Mouse (Mus musculus) WW6 (cell line): Measurements from ENCODE around the gene Adssl1.

Experiments
- DNase-seq: peaks from one replicate; pipeline ENCODE4 v3.0.0-alpha.2; 2013; ENCODE audit warnings: low read depth, low spot score

Adssl1 gene

DNA sequence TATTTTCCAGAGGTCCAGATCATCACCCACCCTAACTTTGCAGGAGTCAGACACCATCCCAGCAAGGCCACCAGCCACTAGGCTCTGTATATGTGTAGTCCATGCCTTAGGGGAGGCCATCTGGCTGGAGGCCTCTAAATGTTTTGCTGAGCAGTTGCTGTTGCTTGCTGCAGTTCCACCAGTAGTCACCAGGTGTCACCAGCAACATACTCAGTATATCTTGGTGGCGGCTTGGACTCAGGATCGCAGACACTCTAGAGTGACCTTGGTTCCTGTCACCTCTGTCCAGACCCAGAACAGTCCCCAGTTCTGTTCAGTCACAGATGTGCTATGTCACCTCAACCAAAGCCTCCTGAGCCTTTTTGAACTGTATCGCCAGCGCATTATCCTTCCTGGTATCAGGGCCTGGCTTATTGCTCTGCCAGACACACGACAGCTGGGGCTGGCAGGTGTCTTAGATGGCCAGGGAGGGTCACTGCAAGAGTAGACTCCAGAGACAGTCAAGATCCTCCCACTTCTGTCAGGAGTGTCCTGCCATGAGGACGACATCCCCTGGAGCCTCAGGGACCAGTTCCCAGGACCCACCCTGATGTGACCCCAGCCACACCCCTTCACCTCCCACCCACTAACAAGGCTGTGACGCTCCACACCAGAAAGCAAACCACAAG, 33.4 kb downstream of the Adssl1 start:
- no peak for DNase-seq

GRCm38 (mm10) chr12:112654076-112654475, 34.2 kb downstream of the Adssl1 start:
- DNase-seq, result no peak

DNA sequence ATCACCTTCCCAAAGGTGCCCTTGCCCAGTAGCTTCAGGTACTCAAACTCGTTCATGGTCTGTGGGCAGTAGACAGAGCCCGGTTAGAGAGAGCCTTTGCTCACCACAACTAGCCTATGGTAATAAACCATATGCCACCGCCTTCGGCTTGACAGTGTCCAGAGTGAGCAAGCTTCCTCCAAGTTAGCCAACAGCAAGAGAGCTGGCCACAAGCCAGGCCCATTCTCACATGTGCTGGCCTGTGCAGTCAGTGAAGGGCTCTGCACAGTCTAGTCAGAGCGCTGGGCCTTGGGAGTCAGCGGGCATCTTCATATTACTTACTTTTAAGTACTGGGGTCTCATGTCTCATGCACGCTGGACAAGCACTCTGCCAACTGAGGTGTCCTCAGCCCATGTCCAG, 38.8 kb downstream of the Adssl1 start:
- DNase-seq, result no peak

DNA sequence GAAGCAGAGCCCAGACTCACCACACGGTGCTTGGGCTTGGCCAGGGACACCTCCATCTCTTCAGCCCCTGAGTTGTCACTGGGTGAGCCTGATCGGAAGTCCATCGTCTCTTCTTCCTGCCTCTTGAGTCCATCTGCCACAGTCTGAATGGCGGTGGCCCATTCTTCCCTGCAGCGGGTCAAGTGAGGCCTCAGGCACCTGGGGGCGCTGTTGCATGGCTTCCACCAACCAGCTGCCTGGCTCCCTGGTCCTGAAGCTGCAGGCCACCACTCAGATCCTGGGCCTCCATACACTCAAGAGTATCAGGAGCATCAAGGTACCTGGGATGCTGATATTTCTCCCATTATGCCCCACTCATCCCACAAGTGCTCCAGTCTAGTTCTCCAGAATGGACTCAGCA, 39.3 kb downstream of the Adssl1 start:
- no peak for DNase-seq

GRCm38 (mm10) chr12:112660576-112661326, 40.9 kb downstream of the Adssl1 start:
- no peak for DNase-seq

DNA sequence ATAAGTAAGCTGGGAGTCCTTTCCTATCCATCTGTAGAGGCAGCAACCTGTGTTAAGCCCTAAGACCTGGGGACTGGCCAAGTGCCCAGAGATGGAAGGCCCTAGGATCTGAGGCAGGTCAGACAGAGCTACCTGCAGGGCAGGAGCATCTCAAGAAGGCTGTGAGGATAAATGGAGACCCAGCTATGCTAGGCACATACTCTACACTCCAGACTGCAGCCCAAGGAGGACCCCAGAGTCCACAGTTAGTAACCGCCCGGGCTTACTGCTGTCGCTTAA, 41.4 kb downstream of the Adssl1 start:
- no peak for DNase-seq

DNA sequence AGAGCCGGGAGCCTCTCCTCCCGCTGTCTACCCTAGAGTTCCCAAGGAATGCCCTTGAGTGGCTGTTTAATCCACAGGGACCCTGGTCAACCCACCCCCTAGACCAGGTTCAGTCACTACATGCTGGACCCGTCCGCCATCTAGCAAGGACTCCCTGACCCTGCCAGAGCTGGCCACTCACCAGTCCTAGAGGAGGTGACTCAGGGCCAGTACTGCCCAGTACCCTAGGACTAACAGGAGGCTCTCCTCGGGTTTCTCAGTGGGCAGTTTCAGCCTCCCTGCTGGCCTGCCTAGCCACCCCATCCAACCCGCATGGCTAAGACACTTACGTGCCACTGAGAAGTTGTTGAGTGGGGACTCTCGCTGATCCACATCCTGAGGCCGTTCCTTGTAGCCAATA, 42.0 kb downstream of the Adssl1 start:
- no peak for DNase-seq

DNA sequence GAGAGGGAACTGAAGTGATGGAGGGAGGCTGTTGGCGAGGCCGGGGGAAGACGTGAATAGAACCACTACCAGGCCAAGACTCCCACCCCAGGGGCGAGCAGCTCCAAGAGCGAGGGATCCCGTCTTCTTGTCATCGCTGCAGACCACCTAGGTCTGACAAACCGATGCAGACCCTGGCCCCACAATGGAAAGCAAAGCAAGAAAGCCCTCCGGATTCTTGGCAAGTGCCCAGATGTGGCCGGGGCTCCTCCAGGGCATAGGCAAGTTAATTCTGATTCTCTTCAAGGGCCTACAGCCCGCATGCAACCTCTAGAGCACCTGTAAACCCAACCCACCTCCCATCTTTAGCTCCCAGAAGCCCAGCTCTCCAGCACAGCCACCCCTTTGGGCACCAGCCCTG, 43.5 kb downstream of the Adssl1 start:
- no peak for DNase-seq

GRCm38 (mm10) chr12:112663716-112664115, 43.9 kb downstream of the Adssl1 start:
- no peak for DNase-seq

DNA sequence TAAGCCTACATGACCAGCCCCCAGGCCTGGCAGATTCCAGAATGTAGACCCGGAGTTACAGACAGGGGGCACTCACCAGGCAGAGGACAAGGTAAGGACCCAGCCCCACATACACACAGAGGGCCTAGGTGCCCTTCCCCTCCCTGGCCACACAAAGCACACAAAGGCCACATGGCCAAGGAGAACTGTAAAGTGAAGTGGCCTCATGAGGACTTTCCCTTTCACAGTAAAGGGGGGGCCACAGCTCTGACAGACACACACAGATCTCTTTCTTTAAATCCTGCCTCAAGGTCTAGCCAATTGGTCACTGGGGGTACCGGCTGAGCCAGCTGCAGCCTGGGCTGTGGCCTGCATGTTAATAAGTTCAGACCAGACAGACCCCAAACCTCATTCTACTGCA, 44.3 kb downstream of the Adssl1 start:
- DNase-seq, result no peak

GRCm38 (mm10) chr12:112664656-112665055, 44.8 kb downstream of the Adssl1 start:
- no peak for DNase-seq

GRCm38 (mm10) chr12:112665445-112665844, 45.6 kb downstream of the Adssl1 start:
- no peak for DNase-seq

DNA sequence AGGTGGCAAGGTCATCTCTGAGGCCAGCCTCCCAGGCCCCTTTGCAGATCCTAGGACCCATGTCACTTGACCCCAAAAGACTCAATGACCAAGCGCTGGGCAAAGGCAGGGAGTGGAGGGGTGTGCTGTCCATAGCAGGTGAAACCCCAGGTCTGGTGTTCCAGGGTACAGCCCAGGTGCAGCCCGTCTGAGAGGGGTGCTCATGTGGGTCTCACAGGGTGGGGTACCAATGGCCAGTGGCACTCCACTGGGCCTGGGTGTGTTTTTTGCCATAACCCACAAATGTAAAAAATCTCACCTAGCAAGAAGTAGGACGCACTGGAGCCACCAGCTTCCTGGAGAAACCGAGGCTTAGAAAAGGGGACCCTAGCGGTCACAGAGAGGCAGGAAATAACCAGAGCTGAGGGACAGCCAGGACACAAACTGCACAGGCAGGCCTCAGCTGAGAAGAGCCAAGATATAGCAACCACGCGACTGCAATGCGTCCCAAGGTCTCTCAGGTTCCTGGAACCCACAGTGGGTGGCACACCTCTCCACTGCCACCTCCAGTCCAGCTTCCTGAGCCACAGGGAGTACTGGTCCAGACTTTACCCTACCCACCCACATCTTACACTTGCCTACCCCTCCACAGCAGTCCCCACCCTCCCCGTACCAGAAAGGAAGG, 46.2 kb downstream of the Adssl1 start:
- DNase-seq, result no peak

GRCm38 (mm10) chr12:112667619-112668297, 47.9 kb downstream of the Adssl1 start:
- no peak for DNase-seq

GRCm38 (mm10) chr12:112670718-112671393, 51.0 kb downstream of the Adssl1 start:
- DNase-seq, result no peak

- DNase-seq, result peak; percentile 61
These were observed 52.0 kb downstream of the Adssl1 start for GRCm38 (mm10) chr12:112671891-112672290.

DNA sequence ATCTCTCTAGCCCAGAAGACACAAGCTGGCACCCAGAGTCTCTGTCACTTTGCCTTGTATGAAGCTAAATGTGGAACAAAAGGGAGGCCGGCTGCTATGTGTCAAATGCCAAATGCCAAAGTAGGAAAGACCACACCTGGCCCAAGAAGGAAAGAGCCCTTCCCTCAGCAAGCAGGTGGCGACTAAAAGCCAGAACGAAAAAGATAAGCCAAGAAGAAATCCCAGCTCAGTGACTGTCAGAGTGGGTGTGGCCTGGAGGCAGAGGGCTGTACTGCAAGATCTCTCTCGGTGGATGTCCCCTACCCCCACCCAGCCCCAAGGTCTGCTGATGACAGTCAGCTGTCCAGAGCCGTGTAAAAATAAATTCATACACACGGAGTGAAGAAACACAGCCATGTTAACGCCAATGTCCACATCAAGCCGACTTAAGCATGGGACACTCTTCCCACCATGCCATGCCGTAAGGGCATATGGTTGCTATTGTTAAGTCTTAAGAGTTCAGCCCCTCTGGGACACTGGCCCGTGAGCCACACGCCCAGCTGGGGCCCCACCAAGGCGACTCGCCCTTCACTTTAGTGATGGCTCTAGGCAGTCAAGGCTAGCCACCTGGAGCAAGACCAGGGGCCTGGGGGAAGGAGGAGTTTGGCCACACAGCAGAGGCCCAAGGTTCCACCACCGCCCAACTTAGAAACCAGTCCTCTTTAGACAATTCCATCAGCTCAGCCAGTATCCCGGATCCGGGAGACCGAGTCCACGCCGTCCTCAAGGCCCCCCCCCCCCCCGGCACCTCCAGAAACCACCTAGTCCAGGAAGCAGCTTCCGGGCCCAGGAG, 53.1 kb downstream of the Adssl1 start:
- DNase-seq, result no peak

DNA sequence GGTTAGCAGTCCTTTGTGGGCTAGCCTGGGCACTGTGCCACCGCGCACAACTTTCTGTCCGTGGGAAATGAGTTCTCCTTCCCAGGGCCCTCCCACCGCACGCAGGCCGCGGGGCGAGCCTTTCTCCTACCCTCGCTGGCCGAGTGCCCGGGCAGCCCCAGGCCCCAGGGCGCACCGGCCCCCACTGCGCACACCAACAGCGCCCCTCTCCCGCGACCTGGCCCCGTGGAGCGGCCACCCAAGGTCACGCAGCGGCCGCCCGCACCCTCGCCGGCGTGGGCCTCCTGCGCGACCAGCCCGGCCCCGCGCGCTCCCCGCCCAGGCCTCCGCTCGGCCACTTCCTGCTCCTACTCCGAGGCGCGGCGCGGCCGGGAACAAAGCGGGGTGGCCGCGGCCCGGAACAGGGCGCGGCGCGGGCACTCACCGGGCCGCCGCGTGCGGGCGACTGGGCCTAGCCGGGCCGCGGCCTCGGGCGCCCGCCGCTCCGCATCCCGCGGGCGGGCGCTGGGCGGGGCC, 53.8 kb downstream of the Adssl1 start:
- no peak for DNase-seq

- DNase-seq, result no peak
These were observed 54.5 kb downstream of the Adssl1 start, which contains the start of gene Akt1 for GRCm38 (mm10) chr12:112674132-112675011. Akt1 (minus strand) TSS chr12:112674884.
